Mouse (Mus musculus) layer of hippocampus, adult 18-20 months (tissue): ENCODE measurements at regions not wholly inside any gene's neighbourhood (a gene's known extent, or its start where the extent isn't known, plus 50 kb on each side); places are given as distances from the start of the nearest gene placed in this dataset.

ENCODE experiments used
- DNase-seq, 2 experiments: peaks; one replicate each; pipeline ENCODE4 v3.0.0; 2022; ENCODE audit warnings: low spot score in 2 of 2

DNA sequence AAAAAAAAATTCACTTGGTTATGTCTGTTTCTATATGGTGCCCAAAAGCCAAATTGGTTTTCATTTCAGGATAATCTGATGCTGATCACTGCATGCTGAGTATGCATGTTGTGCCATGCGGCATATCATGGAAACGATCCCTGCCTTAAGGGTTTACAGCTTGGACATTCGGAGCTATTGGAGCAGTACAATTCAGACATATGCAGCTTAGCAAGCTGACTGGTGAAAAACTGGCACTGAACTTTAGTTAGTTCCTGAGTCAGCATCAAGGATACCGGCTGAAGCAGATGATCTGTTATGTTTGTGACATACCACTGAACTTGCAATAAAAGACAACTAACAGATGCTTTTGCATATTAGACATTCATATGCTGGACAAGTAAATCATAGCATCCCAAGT lies 356.1 kb downstream of the Slitrk1 start:
- peak in 1 of 2 experiments; percentile 13 for DNase-seq

DNA sequence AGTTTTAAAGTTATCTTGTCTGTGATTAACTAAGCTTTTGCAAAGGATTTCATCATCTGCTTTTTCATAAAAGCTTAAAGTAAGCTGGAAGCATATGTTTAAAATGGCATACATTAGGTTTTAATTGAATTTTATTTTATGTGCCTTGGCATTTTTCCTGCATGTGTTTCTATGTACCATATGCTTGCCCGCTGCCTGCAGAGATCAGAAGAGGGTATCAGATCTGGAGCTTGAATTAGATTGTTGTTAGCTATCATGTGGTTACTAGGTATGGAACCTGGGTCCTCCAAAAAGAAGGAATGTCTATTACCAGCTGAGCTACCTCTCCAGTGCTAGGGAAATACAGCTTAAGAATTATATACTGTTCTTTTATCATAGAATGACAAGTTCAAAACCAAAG lies 358.4 kb downstream of the Slitrk1 start:
- DNase-seq, result no peak

DNA sequence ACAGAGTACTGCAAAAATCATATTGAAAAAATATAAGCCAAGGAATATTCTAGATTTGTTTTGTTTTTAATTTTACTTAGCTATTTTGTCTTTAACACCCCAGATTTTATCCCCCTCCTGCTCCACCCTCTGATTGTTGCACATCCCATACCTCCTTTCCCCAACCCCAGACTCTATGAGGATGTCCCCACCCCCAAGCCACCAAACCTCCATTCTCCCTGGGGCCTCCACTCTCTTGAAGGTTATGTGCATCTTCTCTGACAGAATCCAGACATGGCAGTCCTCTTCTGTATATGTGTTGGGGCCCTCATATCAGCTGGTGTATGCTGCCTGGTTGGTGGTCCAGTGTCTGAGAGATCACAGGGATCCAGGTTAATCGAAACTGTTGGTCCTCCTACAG lies 382.6 kb downstream of the Slitrk1 start:
- DNase-seq, result no peak

DNA sequence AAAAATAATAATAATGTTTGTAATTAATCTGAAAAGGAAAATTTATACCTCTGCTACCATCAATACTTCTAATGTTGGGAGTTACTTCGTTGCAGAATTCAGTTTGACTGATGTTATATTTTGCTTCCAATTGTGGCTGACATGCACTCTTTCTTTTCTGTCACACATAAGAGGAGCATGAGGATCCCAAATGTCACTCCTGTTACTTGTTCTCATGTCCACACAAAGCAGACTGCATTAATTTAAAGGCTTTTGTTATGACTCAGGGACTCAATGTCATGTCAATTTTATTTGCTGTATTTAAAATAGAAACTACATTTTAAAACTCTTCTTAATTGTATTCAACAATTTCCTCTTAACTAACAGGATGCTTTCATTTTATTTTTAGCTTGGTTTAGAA lies 383.4 kb downstream of the Slitrk1 start:
- no peak for DNase-seq

DNA sequence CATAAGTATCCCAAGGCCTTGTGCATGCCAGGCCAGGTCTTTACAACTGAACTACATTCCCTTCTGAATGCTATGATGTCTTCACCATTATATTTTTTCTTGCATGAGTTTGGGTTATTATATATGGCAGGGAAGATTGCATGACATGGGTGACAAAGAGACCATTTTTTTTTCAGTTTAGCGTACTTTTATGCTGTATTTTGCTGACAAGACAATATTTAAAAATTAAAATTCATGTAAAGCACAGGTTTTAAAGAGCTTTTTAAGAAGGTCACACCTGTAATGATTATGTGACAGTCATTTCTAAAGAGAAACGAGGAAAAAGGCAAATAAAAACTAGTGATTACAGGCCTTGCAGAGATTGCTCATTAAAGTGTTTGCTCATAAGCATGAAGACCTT lies 393.0 kb downstream of the Slitrk1 start:
- DNase-seq, result no peak
